Mouse (Mus musculus) layer of hippocampus, adult 9-11 months (tissue): ENCODE results near the gene Tmem235.

ENCODE experiments used
- DNase-seq: peaks from one replicate; pipeline ENCODE4 v3.0.0; 2022

The Tmem235 gene

DNA sequence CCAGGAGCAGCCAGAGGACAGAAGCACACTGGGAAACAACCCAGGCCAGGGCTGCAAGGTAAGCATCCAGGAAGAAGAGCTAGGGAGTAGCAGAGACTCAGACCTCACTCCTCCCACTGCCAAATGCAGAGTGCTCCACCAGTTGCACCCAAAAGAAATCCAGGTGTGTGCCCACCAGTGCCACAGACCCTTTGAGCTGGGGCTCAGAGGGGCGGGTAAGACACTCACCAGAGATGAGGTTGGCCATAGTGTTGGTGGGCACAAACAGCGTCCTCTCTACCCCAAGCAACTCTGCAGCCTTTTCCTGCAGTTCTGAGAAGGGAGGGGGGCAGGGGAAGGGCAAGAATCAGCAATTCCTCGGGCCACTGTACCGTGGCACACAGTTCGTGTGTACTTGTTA is 10.8 kb downstream of the Tmem235 start:
- no peak for DNase-seq

DNA sequence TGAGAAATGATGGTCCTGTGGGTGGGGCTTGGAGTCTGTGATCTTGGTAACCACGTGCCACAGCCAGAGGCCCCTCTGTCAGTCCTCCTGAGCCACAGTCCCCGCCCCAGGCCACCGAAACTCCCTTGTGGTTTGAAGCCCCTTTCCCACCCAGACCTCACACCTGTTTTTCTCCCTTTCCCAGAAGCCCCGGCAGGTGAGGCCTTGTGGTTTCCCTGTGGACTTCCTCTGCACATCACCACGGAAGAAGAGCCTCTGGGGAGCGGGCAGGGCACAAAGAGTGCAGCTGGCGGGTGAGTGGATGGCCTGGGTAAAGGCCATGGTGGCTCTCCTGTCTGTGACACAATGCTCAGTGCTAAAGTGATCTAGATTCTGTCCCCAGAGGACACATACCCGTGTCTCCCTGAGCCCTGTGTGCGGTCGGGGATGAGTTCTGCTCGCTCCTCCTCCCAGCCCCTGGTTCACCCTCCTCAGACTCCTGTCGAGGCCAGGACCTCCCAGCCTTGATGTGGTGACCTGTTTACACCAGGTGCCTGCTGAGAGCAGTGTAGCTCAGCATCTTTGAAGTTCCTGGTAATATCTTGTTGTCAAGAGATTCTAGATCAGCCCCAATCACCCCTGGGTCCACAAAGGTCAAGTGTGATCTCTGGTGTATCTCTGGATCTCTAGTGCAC is 11.5 kb downstream of the Tmem235 start:
- no peak for DNase-seq

GRCm38 (mm10) chr11:117872861-117873608 is 12.5 kb downstream of the Tmem235 start, which contains the start of gene Tha1:
Gene Tha1, minus strand, starts transcription at chr11:117873481.
- peak; percentile 76 for DNase-seq

DNA sequence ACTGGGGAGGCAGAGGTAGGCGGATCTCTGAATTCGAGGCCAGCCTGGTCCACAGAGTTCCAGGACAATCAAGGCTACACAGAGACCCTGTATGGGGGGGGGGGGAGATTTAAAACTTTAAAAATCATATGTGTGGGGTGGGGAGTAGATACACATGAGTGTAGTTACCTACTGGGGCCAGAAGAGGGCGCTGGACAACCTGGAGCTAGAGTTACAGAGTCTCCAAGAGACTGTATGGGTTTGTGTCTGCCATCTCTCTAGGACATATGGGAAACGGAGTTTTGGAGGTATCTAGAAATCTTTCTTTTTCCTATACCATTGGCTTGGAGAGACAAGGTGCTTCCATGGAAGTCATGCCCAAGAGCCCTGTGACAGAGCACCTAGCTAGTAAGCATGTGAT is 13.9 kb downstream of the Tmem235 start:
- DNase-seq = no peak

- DNase-seq = no peak
Observed at GRCm38 (mm10) chr11:117875681-117876080, 15.1 kb downstream of the Tmem235 start.

- DNase-seq = peak; percentile 74
Observed at GRCm38 (mm10) chr11:117877917-117878745, 17.6 kb downstream of the Tmem235 start.

DNA sequence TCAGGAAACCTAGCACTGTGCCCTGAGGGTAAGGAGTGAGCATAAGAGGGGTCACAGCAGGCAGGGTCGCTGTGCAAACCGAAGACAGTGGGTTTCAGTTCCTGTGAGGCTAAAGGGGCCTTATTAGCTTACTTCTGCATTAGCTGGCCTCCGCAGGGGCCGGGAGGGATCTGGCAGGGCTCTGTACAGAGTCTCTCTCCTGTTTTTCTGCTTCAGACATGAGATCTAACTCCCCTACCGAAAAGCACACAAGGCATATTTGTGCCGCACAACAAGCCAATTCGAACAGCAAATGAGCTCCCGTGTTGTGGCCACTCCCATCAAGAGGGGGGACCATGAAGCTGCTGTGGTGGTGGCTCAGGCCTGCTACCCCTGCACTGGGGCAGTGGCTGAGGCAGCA is 18.3 kb downstream of the Tmem235 start:
- DNase-seq = peak; percentile 53

- DNase-seq = no peak
Observed at GRCm38 (mm10) chr11:117879676-117880075, 19.1 kb downstream of the Tmem235 start.

DNA sequence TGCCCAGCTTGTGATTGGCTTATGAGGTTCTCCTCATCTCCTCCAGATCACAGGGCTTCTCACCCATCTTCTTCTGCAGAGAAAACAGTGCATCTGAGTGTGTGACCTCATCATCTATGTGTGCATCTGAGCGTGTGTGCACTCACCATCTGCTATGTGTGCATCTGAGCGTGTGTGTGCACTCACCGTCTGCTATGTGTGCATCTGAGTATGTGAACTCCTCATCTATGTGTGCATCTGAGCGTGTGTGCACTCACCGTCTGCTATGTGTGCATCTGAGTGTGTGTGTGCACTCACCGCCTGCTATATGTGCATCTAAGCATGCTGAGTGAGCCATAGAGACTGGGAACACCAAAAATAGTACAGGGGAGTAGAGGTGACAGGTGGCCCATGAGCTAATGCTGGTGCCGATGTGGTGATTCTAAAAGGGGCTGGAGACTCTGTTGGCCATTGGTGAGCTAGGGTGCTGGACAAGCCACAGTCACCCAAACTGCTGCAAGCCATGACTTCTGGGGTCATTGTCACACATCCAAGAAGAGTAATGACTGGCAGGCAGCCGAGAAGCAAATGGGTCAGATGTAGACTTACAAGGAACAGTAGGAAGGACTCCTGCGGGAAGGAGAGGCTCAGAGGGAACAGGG is 19.9 kb downstream of the Tmem235 start:
- no peak for DNase-seq

- DNase-seq = peak; percentile 60
Observed at GRCm38 (mm10) chr11:117880977-117881358, 20.4 kb downstream of the Tmem235 start.

GRCm38 (mm10) chr11:117881787-117882186 is 21.2 kb downstream of the Tmem235 start:
- peak; percentile 31 for DNase-seq

- DNase-seq = no peak
Observed at GRCm38 (mm10) chr11:117882208-117882607, 21.7 kb downstream of the Tmem235 start.

- no peak for DNase-seq
Observed at GRCm38 (mm10) chr11:117886000-117886399, 25.4 kb downstream of the Tmem235 start.

- no peak for DNase-seq
Observed at GRCm38 (mm10) chr11:117888168-117888852, 27.8 kb downstream of the Tmem235 start.

- DNase-seq = peak; percentile 22
Observed at GRCm38 (mm10) chr11:117888853-117889822, 28.6 kb downstream of the Tmem235 start.

DNA sequence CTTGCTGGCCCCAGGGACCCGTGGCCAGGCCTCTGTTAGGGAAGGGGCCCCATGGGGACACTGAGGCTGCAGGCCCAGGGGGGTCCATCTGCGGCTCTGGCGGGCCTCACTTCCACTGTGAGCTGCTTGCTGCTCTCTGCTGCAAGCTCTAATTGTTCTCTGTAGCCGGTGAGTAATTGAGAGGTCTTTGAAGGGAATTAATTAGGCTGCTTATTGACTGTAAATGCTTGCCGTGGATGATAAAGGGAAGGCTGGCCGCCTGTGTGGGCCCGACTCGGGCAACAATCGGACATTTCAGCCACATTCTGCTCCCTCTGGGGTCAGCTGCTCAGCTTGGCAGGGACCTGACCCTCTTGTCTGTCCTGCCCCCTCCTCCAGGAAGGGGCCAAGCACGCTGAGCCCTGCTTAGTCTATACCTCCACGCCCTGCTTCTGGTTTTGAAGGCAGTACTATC is 29.4 kb downstream of the Tmem235 start:
- no peak for DNase-seq

- no peak for DNase-seq
Observed at GRCm38 (mm10) chr11:117890519-117891282, 30.1 kb downstream of the Tmem235 start.

DNA sequence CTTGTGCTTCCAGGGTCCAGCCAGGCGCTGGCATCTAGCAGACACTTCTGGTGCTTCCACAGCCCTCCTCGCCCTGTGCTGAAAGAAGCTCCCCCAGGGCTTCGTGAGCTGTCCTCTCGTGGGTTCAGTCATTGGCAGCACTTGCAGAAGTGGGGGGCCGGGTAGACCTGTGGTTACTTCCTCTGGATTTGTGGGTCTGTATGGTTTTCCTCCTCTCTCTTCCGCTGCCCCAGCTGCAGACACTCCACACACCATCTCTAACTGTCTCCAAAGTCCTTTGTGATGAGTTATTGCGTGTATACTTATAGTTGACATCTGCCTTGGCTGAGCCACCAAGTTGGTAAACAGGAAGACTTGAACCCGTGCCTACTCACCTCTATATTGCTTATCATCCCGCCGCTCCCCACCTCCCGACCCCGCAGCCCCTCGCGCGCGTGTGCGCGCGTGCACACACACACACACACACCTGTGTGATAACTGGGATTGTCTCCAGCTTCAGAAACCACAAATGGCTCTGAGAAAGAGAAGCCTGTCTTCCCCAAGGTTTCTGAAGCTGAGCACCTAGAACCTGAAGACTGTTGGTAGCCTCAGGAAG is 31.1 kb downstream of the Tmem235 start:
- no peak for DNase-seq

DNA sequence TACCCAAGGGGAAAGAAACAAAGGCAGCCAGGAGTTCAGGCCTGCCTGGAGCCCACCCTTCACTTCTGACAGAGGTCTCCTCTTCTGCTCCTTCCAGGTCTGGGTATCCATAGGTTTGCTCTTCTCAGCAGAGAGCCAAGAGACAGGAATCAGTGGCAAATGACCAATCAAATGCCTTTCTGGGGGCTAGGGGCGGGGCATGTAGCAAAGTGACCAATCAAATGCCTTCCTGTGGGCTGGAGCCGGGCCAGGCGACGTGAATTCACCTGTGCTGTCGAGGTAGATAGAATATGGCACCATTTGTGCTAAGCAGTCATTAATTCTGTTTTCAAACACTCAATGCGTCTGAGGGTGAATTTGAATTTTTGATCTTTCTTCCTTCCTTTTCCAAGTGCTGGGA is 31.6 kb downstream of the Tmem235 start:
- DNase-seq = no peak

DNA sequence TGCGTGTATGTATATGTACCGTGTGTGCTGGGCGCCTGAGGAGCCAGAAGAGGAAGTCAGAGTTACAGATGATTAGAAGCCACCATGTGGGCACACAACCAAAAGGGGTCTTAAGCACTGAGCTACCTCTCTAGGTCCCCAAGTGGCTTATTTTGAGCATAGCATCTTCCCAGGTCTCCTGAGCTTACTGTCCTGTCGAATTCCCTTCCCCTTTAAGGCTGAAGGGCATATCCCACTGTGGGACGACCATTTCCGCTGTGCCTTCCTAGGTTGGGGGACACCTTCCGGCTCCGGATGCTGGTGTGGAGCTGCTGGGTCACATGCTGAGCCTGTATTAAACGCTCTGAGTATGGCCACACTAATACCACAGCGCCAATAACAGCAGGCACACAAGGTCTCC is 34.1 kb downstream of the Tmem235 start:
- no peak for DNase-seq
